Mouse (Mus musculus) liver, postnatal 0 days (tissue): ENCODE measurements around the gene Pcna. TPM values are rescaled to one million over a fixed set of nuclear protein-coding genes. Genes with fewer than 3 reads are reported as not detected.

Source experiments
- ATAC-seq: fragments of 200-750 bp; cut with Nextera tagmentation; 2 replicates; pipeline ENCODE4 v1.8.0; 2017; ENCODE audit warnings: mild to moderate bottlenecking, moderate library complexity
- DNase-seq: peaks from one replicate; pipeline ENCODE4 v3.0.0-alpha.2; 2016
- H3K27ac ChIP-seq: fragments of 300-500 bp; sonication (generic); 2 replicates; pipeline ENCODE4 v1.5.1; 2014; ENCODE audit warnings: antibody characterized with exemption, moderate library complexity, mild to moderate bottlenecking, low read depth
- H3K27me3 ChIP-seq: fragments of 300-500 bp; sonication (generic); 2 replicates; pipeline ENCODE4 v1.6.1; 2014; ENCODE audit warnings: low read length, control low read depth, mixed read lengths; ENCODE audit not compliant: insufficient read depth
- H3K36me3 ChIP-seq: fragments of 300-500 bp; sonication (generic); replicated peaks from 2 replicates; pipeline ENCODE4 v1.6.1; 2014; ENCODE audit warnings: mild to moderate bottlenecking, control low read depth, low read length, moderate library complexity, mixed read lengths; ENCODE audit not compliant: insufficient read depth
- H3K4me1 ChIP-seq: fragments of 300-500 bp; sonication (generic); 2 replicates; pipeline ENCODE4 v1.6.1; 2014; ENCODE audit warnings: antibody characterized with exemption, mild to moderate bottlenecking, control low read depth; ENCODE audit not compliant: insufficient read depth
- H3K4me2 ChIP-seq: fragments of 300-500 bp; sonication (generic); 2 replicates; pipeline ENCODE4 v1.6.1; 2014; ENCODE audit warnings: low read depth, mild to moderate bottlenecking, low read length, moderate library complexity, mixed read lengths
- H3K4me3 ChIP-seq: fragments of 300-500 bp; sonication (generic); 2 replicates; pipeline ENCODE4 v1.5.1; 2014; ENCODE audit warnings: low read depth, low read length
- H3K9ac ChIP-seq: fragments of 300-500 bp; sonication (generic); replicated peaks from 2 replicates; pipeline ENCODE4 v1.6.1; 2014; ENCODE audit warnings: mild to moderate bottlenecking, moderate library complexity
- H3K9me3 ChIP-seq: fragments of 300-500 bp; sonication (generic); 2 replicates; pipeline ENCODE4 v1.6.1; 2016; ENCODE audit warnings: mild to moderate bottlenecking, control low read depth, low read length, mixed read lengths
- CTCF ChIP-seq: sonication (generic); IDR thresholded peaks from 2 replicates; pipeline ENCODE4 v1.5.1; 2016; ENCODE audit warnings: antibody characterized with exemption, low read depth
- EP300 ChIP-seq: IDR thresholded peaks from 2 replicates; pipeline ENCODE4 v1.6.1; 2016; ENCODE audit warnings: antibody characterized with exemption, low read depth, mild to moderate bottlenecking
- WGBS: fragments of 180-500 bp; shearing (Covaris S2); extraction: QIAGEN DNeasy Blood & Tissue Kit; methylation state at CpG from one replicate; pipeline ENCODE4 v1.1.7; 2014; ENCODE audit not compliant: insufficient replicate concordance; 5-methylcytosine and 5-hydroxymethylcytosine counted together
- polyA plus RNA-seq: library from polyadenylated mRNA; unstranded; fragments of >200 nt; fragmentation: Nextera tagmentation; extraction: Ambion mirVana; gene quantifications from 2 replicates; pipeline ENCODE4 v1.2.1, GENCODE M21; 2015

Pcna gene
- polyA plus RNA-seq, 1 experiment from 2014 or later = 158 TPM

- H3K36me3 ChIP-seq = no peaks in the 10 kb centered on the region
- no peak overlapping the region for H3K4me3 ChIP-seq
- no peaks in the 10 kb centered on the region for H3K9me3 ChIP-seq
- H3K27ac ChIP-seq = 0 out of 2 replicates have a peak overlapping the region, but pooled peaks have one; percentile 13
- ATAC-seq (no peak), DNase-seq (peak; percentile 37)
- no peak for TF ChIP-seq CTCF
- TF ChIP-seq EP300 = peak; percentile 42; the same call in 1 of the 2 replicates
- peaks cover 32% of the 10 kb centered on the region for H3K4me1 ChIP-seq
- H3K27me3 ChIP-seq = no peaks in the 10 kb centered on the region
- H3K4me2 ChIP-seq = no peak overlapping the region
- 57% methylated on average over 3 of the region's 3 CpGs for WGBS
- no peak overlapping the region for H3K9ac ChIP-seq
Observed at GRCm38 (mm10) chr2:132266086-132266485, 13.0 kb upstream of the Pcna start.

- no peak overlapping the region for H3K9ac ChIP-seq
- H3K4me3 ChIP-seq = no peak overlapping the region
- no peak overlapping the region for H3K27ac ChIP-seq
- H3K4me1 ChIP-seq = peaks cover 24% of the 10 kb centered on the region
- ATAC-seq = no peak
- H3K9me3 ChIP-seq = no peaks in the 10 kb centered on the region
- TF ChIP-seq EP300 (no peak), CTCF (no peak)
- WGBS = 59% methylated on average over 9 of the region's 9 CpGs
- no peaks in the 10 kb centered on the region for H3K27me3 ChIP-seq
- no peak for DNase-seq
- peak overlapping the region; percentile 91 for H3K4me2 ChIP-seq
- no peaks in the 10 kb centered on the region for H3K36me3 ChIP-seq
Observed at GRCm38 (mm10) chr2:132265196-132265595, 12.1 kb upstream of the Pcna start.

GRCm38 (mm10) chr2:132264266-132264710 lies 11.2 kb upstream of the Pcna start:
- peak overlapping the region; percentile 92 for H3K9ac ChIP-seq
- WGBS = 12% methylated on average over 6 of the region's 6 CpGs
- H3K4me2 ChIP-seq = peak overlapping the region; percentile 91
- no peak for DNase-seq
- H3K4me3 ChIP-seq = peak overlapping the region; percentile 80
- H3K27ac ChIP-seq = peak overlapping the region; percentile 87
- H3K36me3 ChIP-seq = no peaks in the 10 kb centered on the region
- TF ChIP-seq CTCF (no peak), EP300 (no peak)
- no peaks in the 10 kb centered on the region for H3K9me3 ChIP-seq
- no peaks in the 10 kb centered on the region for H3K27me3 ChIP-seq
- no peak for ATAC-seq
- H3K4me1 ChIP-seq = peaks cover 18% of the 10 kb centered on the region

GRCm38 (mm10) chr2:132263421-132264265 lies 10.5 kb upstream of the Pcna start:
- Histone ChIP-seq H3K9ac (peak overlapping the region; percentile 92), H3K4me2 (peak overlapping the region; percentile 91), H3K27me3 (no peaks in the 10 kb centered on the region), H3K27ac (peak overlapping the region; percentile 87), H3K9me3 (no peaks in the 10 kb centered on the region), H3K36me3 (no peaks in the 10 kb centered on the region), H3K4me1 (peaks cover 15% of the 10 kb centered on the region), H3K4me3 (peak overlapping the region; percentile 80)
- DNase-seq (peak; percentile 43), ATAC-seq (peak; percentile 46)
- under 1% methylated on average over 47 of the region's 47 CpGs for WGBS
- TF ChIP-seq EP300 (no peak), CTCF (no peak)

- H3K27me3 ChIP-seq = no peaks in the 10 kb centered on the region
- WGBS = under 1% methylated on average over 44 of the region's 49 CpGs
- DNase-seq = peak; percentile 99
- peak within 1 kb of the TSS; percentile 92 for H3K9ac ChIP-seq
- peak within 1 kb of the TSS; percentile 80 for H3K4me3 ChIP-seq
- H3K9me3 ChIP-seq = no peaks in the 10 kb centered on the region
- H3K36me3 ChIP-seq = no peaks in the 10 kb centered on the region
- ATAC-seq = peak; percentile 98
- TF ChIP-seq EP300 (peak; percentile 35; the same call in 1 of the 2 replicates), CTCF (peak; percentile 97)
- H3K4me1 ChIP-seq = peaks cover 15% of the 10 kb centered on the region
- H3K4me2 ChIP-seq = peak within 1 kb of the TSS; percentile 91
- H3K27ac ChIP-seq = peak within 1 kb of the TSS; percentile 87
Observed at GRCm38 (mm10) chr2:132262879-132263398, 9.8 kb upstream of the Pcna start, which contains the start of gene Cds2. Cds2 (plus strand) TSS chr2:132263148.

- H3K27ac ChIP-seq = no peak overlapping the region
- H3K4me2 ChIP-seq = peak overlapping the region; percentile 91
- no peaks in the 10 kb centered on the region for H3K36me3 ChIP-seq
- no peak for ATAC-seq
- no peak overlapping the region for H3K9ac ChIP-seq
- no peaks in the 10 kb centered on the region for H3K27me3 ChIP-seq
- H3K4me3 ChIP-seq = no peak overlapping the region; the same call in 1 of the 2 replicates
- no peak for DNase-seq
- WGBS = 62% methylated on average over 6 of the region's 6 CpGs
- H3K4me1 ChIP-seq = peaks cover 15% of the 10 kb centered on the region
- H3K9me3 ChIP-seq = no peaks in the 10 kb centered on the region
- TF ChIP-seq CTCF (no peak), EP300 (no peak)
Observed at GRCm38 (mm10) chr2:132262175-132262574, 9.1 kb upstream of the Pcna start.
